Mouse (Mus musculus) lung, postnatal 25 days (tissue): ENCODE measurements around the gene Ets1.

Experiments
- DNase-seq: peaks from one replicate; pipeline ENCODE4 v3.0.0; 2022; ENCODE audit warnings: low spot score

The Ets1 gene

GRCm38 (mm10) chr9:32616516-32617429, 19.2 kb upstream of the Ets1 start:
- DNase-seq: no peak

- peak; percentile 50 for DNase-seq
Observed at GRCm38 (mm10) chr9:32617430-32617768, 18.6 kb upstream of the Ets1 start.

DNA sequence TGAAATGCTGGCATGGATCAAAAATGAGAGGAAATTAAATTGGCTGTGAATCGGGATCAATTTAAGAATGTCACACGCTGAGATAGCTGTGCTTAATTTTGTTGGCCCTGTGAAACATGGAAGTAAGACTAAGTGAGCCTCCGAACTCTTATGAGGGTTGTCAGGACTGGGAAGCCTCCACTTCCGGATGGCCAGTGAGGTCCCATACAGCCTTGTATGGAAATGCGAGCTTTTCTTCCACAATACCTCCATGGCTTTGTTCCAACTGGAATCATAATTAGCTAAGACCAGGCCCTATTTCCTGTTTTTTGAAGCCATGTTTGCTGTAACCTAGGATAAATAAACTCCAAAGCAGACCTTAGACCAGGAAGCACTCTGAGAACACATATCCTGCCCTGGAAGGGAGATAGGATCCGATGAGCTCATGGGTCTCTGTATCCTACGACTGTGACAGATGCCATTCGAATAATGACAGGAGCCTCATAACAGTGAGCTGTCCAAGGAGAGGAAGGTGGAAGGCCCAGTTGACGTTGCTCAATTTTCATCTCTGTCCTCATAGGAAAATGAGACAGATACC, 17.4 kb upstream of the Ets1 start:
- DNase-seq: no peak

GRCm38 (mm10) chr9:32619661-32620060, 16.4 kb upstream of the Ets1 start:
- DNase-seq: no peak

GRCm38 (mm10) chr9:32620446-32620845, 15.6 kb upstream of the Ets1 start:
- no peak for DNase-seq

DNA sequence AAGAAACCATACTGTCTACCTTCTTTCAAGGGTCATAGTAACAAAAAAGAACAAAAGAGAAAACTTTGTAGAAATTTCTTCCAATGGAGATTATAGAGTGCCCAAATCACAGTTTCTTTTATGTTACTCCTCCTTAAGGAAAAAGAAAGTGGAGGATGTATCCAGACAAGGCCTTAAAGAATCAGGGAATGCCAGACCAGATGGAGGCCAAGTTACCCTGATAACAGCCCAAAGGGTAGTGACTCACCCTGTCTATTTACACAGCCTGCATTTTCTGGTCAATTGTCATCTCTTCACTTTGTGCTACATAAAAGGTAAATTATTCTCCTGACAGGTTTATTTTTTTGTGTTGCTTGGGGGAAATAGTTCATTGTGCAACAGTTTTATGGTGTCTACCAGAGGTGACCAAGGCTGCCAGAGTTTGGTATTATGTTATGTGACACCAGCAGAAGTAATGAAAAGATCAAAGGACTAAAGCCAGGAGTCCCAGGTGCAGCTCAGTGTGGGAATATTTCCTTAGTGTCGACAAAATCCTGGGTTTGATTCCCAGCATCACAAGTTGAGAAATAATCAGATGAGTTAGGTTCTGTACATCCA, 6.5 kb upstream of the Ets1 start:
- no peak for DNase-seq

DNA sequence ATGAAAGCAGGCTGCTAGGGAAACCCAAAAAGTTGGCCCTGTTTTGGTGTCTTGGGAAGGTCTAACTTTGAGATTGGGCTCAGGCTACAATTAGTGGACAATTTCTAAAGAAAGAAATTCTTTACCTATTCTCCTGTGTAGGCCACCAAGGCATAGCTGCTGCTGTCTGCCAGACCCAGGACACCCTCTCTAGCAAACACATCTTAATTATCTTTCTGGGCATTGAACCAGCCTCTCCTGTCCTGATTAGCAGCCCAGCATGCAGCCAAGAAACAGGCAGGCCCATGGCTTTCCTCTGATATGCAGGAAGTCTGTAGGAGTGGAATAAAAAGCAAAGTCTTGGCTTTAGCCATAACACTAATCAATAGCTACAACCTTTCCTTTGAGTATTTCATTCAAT, 4.7 kb upstream of the Ets1 start:
- DNase-seq: no peak

GRCm38 (mm10) chr9:32632237-32632636, 3.8 kb upstream of the Ets1 start:
- no peak for DNase-seq

DNA sequence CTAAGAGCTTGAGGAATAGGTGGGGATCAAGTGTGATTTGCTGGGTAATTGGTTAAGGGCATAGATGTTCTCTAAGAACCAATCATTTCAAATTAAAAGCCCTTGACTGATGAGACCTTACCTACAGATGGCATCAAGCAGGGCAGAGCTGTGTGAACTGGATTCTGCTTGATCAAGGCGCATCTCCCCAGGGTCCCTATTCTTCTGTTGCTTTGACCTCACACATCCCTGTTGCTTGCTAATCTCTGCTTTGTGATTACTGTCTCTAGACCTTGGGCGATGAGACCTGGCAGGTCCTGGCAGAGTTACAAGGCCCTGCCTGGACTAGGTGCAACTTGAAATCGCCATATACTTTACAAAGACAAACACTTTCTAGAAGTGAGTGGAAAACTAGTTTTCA, 9.0 kb downstream of the Ets1 start:
- no peak for DNase-seq

DNA sequence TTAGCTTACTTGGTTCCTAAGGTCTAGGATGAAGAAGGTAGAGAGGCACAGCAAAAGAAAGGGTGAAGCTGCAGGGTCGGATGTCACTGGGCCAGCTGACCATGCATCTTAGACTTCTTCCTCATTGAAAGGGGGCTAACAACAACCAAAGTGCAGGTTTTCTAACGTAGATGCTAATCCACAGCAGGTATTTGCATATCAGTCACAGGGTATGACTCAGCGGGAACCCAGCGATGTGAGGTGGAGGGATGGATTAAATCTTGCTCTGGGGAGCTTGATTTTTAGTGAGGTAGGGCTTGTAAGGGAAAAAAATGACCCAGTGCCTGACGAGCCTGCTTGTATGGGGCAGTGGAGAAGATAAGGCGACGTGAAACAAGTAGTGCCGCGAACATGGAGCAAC, 9.5 kb downstream of the Ets1 start:
- no peak for DNase-seq

- peak; percentile 74 for DNase-seq
Observed at GRCm38 (mm10) chr9:32646539-32647258, 10.7 kb downstream of the Ets1 start.

- DNase-seq: no peak
Observed at GRCm38 (mm10) chr9:32647506-32648250, 11.7 kb downstream of the Ets1 start.

- DNase-seq: no peak
Observed at GRCm38 (mm10) chr9:32648286-32648685, 12.3 kb downstream of the Ets1 start.

GRCm38 (mm10) chr9:32650738-32651137, 14.7 kb downstream of the Ets1 start:
- no peak for DNase-seq

DNA sequence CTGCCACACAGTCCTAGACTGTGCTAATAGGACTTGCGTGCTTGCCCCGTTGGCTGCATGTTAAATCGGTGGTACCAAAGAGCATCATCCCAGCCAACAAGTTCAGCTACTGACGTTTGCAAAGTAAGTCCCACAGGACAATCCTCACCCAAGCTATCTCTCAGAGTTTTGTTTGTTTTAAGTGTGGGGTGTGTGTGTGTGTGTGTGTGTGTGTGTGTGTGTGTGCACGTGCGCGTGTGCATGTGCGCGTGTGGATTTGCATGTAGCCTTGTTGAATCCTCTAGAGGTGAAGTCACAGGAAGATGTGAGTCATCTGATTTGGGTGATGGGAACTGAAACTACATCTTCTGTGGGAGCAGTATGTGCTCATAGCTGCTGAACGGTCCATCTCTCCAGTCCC, 16.1 kb downstream of the Ets1 start:
- DNase-seq: no peak

GRCm38 (mm10) chr9:32654305-32654704, 18.3 kb downstream of the Ets1 start:
- no peak for DNase-seq

DNA sequence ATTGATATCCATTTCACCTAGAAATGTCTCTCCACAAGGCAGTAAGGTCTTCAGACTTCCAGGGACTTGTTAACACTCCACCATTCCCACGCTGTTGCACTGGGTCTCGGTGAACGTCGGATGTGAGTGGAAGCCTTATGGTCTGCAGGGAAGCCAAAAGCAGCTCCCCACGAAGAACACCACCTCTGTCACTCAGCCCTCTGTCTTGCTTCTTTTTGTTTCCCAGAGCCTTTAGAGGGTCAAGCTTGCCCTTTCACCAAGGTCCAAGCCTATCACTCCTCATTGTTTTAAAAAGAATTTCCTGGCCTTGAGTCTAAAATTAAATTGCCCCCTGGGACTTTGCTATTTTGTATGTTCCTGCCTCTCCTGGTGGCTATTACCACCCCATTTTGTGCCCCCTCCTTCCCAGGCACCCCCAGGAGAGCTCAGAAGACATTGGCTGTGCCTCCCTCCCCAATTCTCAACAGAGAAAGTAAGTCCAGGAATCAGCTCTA, 20.4 kb downstream of the Ets1 start:
- no peak for DNase-seq

GRCm38 (mm10) chr9:32657124-32657523, 21.1 kb downstream of the Ets1 start:
- DNase-seq: peak; percentile 50

DNA sequence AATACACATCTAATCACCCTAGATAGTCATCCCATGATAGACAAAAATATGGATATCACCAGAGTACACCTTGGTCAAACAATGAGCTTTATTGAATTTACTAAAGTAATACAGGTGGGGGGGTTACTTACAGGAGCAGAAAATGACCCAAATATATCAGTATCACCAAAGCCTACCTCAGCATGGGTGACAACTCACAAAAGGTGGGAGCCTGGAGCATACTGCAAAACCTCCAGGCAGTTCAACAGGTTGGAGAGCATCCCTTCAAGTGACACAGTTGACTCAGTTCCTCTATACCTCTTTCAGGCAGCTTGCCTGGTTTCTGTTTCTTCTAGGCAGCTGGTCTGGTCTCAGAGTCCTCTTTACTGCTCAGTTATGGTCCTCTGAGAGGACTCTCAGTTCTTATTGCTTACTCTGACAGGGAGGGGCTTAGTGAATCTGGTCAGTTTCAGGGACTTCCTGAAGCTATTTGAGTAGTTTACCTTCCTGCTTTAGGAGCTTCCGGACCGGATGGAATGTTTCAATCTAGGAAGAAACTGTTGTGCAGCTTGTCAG, 24.5 kb downstream of the Ets1 start:
- DNase-seq: no peak

GRCm38 (mm10) chr9:32661071-32661470, 25.1 kb downstream of the Ets1 start:
- no peak for DNase-seq

- no peak for DNase-seq
Observed at GRCm38 (mm10) chr9:32661561-32661960, 25.5 kb downstream of the Ets1 start.
